Mouse (Mus musculus) thymus, postnatal 0 days (tissue): ENCODE measurements at regions not wholly inside any gene's neighbourhood (a gene's known extent, or its start where the extent isn't known, plus 50 kb on each side); places are given as distances from the start of the nearest gene placed in this dataset.

Experiments
- DNase-seq: peaks from one replicate; pipeline ENCODE4 v3.0.0-alpha.2; 2015; ENCODE audit warnings: low spot score

GRCm38 (mm10) chr3:144324974-144325373 is 120.0 kb upstream of the Lmo4 start:
- no peak for DNase-seq

- DNase-seq, result no peak
Measured at GRCm38 (mm10) chr3:144323524-144323923, 118.5 kb upstream of the Lmo4 start.

GRCm38 (mm10) chr3:144319468-144320205 is 114.6 kb upstream of the Lmo4 start:
- no peak for DNase-seq

GRCm38 (mm10) chr3:144318761-144319467 is 113.9 kb upstream of the Lmo4 start:
- DNase-seq, result no peak

- no peak for DNase-seq
Measured at GRCm38 (mm10) chr3:144310748-144311147, 105.7 kb upstream of the Lmo4 start.

GRCm38 (mm10) chr3:144308616-144309015 is 103.6 kb upstream of the Lmo4 start:
- no peak for DNase-seq

- no peak for DNase-seq
Measured at GRCm38 (mm10) chr3:144307557-144307956, 102.5 kb upstream of the Lmo4 start.

GRCm38 (mm10) chr3:144305456-144305855 is 100.4 kb upstream of the Lmo4 start:
- no peak for DNase-seq

- DNase-seq, result no peak
Measured at GRCm38 (mm10) chr3:144304924-144305323, 99.9 kb upstream of the Lmo4 start.

GRCm38 (mm10) chr3:144302626-144303025 is 97.6 kb upstream of the Lmo4 start:
- DNase-seq, result no peak

- DNase-seq, result no peak
Measured at GRCm38 (mm10) chr3:144301068-144301467, 96.0 kb upstream of the Lmo4 start.

- DNase-seq, result no peak
Measured at GRCm38 (mm10) chr3:144299239-144299638, 94.2 kb upstream of the Lmo4 start.

GRCm38 (mm10) chr3:144289489-144289888 is 84.5 kb upstream of the Lmo4 start:
- no peak for DNase-seq

- no peak for DNase-seq
Measured at GRCm38 (mm10) chr3:144286100-144286499, 81.1 kb upstream of the Lmo4 start.

- no peak for DNase-seq
Measured at GRCm38 (mm10) chr3:144284326-144284725, 79.3 kb upstream of the Lmo4 start.

- DNase-seq, result no peak
Measured at GRCm38 (mm10) chr3:144273115-144273514, 68.1 kb upstream of the Lmo4 start.

- DNase-seq, result no peak
Measured at GRCm38 (mm10) chr3:144270206-144270605, 65.2 kb upstream of the Lmo4 start.

GRCm38 (mm10) chr3:144264554-144264953 is 59.5 kb upstream of the Lmo4 start:
- DNase-seq, result no peak

GRCm38 (mm10) chr3:144260886-144261285 is 55.9 kb upstream of the Lmo4 start:
- peak; percentile 54 for DNase-seq

- no peak for DNase-seq
Measured at GRCm38 (mm10) chr3:144257714-144258517, 52.9 kb upstream of the Lmo4 start.

- no peak for DNase-seq
Measured at GRCm38 (mm10) chr3:144257196-144257595, 52.2 kb upstream of the Lmo4 start.
